Mouse (Mus musculus): ENCODE results near the gene Copg2. TPM values are rescaled to one million over a fixed set of nuclear protein-coding genes. Genes with fewer than 3 reads are reported as not detected.

The Copg2 gene
- total RNA-seq, 2 experiments from 2014 or later, result 37.7 to 42.7 TPM

DNA sequence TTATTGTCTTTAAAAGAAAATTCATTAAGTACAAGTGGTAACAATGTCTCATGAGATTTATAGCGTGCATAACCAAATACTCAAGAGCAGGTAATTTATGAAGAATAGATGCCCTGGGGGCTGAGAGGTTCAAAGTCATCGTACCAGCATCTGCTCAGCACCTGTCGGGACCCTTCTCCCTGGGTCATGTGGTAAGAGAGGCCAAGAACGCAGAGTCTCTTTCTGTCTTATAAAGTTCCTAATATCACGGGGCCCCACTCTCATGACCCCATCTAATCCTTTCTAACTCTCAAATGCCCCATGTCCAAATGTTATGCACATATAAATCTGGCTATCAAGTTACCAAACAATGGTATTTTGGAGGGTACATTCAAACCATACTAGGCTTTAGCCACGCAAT, 193.7 kb downstream of the Copg2 start:
- intact Hi-C loops (cut with DNase I), result no loop called here
- no peak for DNase-seq (ENCODE audit: low spot score)

DNA sequence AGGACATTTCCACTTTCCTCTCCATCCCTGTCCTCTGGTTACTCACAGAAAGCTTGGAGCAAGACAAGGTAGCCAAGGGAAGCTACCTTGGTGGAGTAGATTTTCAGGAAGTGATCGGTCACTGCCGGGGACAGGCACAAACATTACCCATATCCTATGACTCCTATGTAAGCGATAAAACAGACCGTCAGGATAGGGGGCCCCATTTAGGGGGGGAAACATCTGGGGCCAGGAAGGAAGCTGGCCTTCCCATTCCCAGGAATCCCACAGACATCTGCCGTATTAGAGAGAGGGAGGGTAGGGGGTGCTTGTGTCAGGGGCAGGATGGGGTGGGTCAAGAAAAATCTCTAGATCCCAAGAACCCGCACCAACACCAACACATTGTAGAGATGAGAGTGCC, 196.4 kb downstream of the Copg2 start:
- peak; percentile 14 for DNase-seq (ENCODE audit: low spot score)
- intact Hi-C loops (cut with DNase I), result no loop called here

DNA sequence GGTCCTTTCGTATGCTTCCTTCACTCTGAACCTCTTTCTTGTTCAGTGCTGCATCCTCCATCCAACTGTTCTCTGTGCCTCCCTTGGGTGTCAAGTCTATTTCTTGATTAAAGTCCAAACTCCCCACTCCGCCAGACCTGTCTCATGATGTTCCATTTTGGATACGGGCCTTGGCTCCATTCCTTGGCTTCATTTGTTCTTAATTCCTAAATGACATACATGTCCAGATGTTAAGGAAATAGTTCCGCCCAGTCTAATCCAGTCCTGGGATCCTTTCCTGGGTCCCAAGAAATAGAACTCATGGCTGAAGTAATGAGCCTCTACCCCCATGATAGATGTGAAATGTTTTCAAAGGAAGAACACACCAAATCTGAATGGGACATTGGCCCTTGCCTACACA, 198.6 kb downstream of the Copg2 start:
- intact Hi-C loops (cut with DNase I), result no loop called here
- no peak for DNase-seq (ENCODE audit: low spot score)

Small RNA genes lying within 50 kb of the gene (microRNA-seq; reads per million reads assigned to microRNA genes)
- gene Mir335, result 2,106 reads per million, percentile 85 among the genes with 10 or more reads in this experiment

Other genes with a start within 250 kb of the Copg2 start
- gene Cep41, start 203.0 kb downstream of the Copg2 start, total RNA-seq (2021), result 1 to 10 TPM; 1.9 to 3.1 TPM
- 10 to 100 TPM; 12.3 to 15.2 TPM for gene Mest, start 173.2 kb downstream of the Copg2 start, total RNA-seq (2021)
- not detected for gene Tsga13, start 18.8 kb upstream of the Copg2 start, total RNA-seq (2021)
- under 1 TPM; 0.31 to 0.36 TPM for gene Klf14, start 62.3 kb upstream of the Copg2 start, total RNA-seq (2021)